Mouse (Mus musculus) G1E (cell line): ENCODE results near the gene Trim47.

Source experiments
- CTCF ChIP-seq: IDR thresholded peaks from 2 replicates; pipeline ENCODE4 v1.5.1; 2012; ENCODE audit warnings: low read depth, low read length, inconsistent platforms, mixed read lengths
- GATA1 ChIP-seq: IDR thresholded peaks from 2 replicates; pipeline ENCODE4 v1.6.1; 2012; ENCODE audit warnings: borderline replicate concordance, low read length, inconsistent platforms, mixed read lengths
- GATA2 ChIP-seq: IDR thresholded peaks from 2 replicates; pipeline ENCODE4 v1.6.1; 2012; ENCODE audit warnings: low read depth, low read length, inconsistent platforms, borderline replicate concordance
- POLR2AphosphoS5 ChIP-seq: IDR thresholded peaks from 2 replicates; pipeline ENCODE4 v1.6.1; 2012; ENCODE audit warnings: low read depth, low read length, inconsistent platforms; ENCODE audit not compliant: insufficient replicate concordance
- TAL1 ChIP-seq: conservative IDR thresholded peaks from 2 replicates; pipeline ENCODE4 v1.6.1; 2012; ENCODE audit warnings: low read depth, low read length, inconsistent platforms, mixed read lengths

DNA sequence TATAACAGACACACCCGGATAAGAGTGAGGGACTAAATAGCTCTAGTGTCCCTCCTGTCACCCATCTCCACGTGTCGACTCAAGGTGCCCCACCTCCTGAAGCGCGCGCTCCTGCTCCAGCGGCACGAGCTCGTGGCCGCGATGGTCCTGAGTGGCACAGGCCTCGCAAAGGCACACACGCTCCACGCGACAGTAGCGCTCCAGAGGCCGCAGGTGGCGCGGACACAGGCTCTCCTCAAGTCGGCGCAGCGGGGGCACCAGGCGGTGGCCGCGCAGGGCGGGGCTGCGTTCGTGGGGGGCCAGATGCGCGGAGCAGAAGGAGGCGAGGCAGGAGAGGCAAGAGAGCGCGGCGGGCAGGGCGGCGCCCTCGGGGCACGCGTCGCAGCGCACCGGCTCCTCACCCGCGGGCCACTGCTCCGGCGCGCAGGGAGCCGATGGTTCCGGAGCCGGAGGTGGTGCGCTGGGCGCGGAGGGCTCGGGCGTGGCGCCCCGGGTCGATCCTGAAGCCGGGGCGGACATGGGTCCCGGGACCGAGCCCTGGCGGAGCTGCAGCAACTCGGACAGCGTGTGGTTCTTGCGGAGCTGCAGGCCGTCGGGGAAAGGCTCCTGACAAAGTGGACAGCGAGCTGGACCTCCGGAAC lies 17.4 kb downstream of the Trim47 start:
- no peak for TF ChIP-seq CTCF
- no peak for TF ChIP-seq GATA1
- no peak for TF ChIP-seq POLR2AphosphoS5
- TF ChIP-seq TAL1: no peak
- no peak for TF ChIP-seq GATA2
